Mouse (Mus musculus): Measurements from ENCODE around the gene Vps45. TPM values are rescaled to one million over a fixed set of nuclear protein-coding genes. Genes with fewer than 3 reads are reported as not detected.

Vps45 gene
- total RNA-seq, 2 experiments from 2014 or later, result 41.1 to 47.8 TPM

Other genes starting within 250 kb of the Vps45 start
- gene Rprd2, start 239.6 kb downstream of the Vps45 start, total RNA-seq (2021), result 10 to 100 TPM; 60.4 to 63.5 TPM
- 10 to 100 TPM; 28.8 to 30.7 TPM for gene Prpf3, start 202.6 kb downstream of the Vps45 start, total RNA-seq (2021)
- gene Mrps21, start 186.9 kb downstream of the Vps45 start, total RNA-seq (2021), result 100 to 1,000 TPM; 134 to 162 TPM
- gene Ciart, start 176.2 kb downstream of the Vps45 start, total RNA-seq (2021), result 10 to 100 TPM; 10.1 to 10.9 TPM
- gene BC028528, start 166.5 kb downstream of the Vps45 start, total RNA-seq (2021), result 1 to 10 TPM; 6.4 to 9.6 TPM
- gene Aph1a, start 164.5 kb downstream of the Vps45 start, total RNA-seq (2021), result 10 to 100 TPM; 76.1 to 83.5 TPM
- gene Car14, start 153.8 kb downstream of the Vps45 start, total RNA-seq (2021), result 10 to 100 TPM in 1 of 2 experiments, 1 to 10 TPM in 1; 6.8 to 11.9 TPM
- gene Anp32e, start 129.2 kb downstream of the Vps45 start, total RNA-seq (2021), result 100 to 1,000 TPM; 101 TPM
- 10 to 100 TPM; 43.7 to 44.5 TPM for gene Plekho1, start 62.5 kb downstream of the Vps45 start, total RNA-seq (2021)
- 10 to 100 TPM; 27.4 to 31.0 TPM for gene Otud7b, start 46.1 kb upstream of the Vps45 start, total RNA-seq (2021)
- 1 to 10 TPM; 5.8 to 7.8 TPM for gene Mtmr11, start 103.5 kb upstream of the Vps45 start, total RNA-seq (2021)
- gene Sf3b4, start 113.9 kb upstream of the Vps45 start, total RNA-seq (2021), result 10 to 100 TPM; 48.6 to 52.4 TPM
- 100 to 1,000 TPM; 360 to 375 TPM for gene Sv2a, start 122.7 kb upstream of the Vps45 start, total RNA-seq (2021)
- gene Bola1, start 161.2 kb upstream of the Vps45 start, total RNA-seq (2021), result 10 to 100 TPM; 16.1 to 21.2 TPM
- gene Hist2h2ab, start 161.4 kb upstream of the Vps45 start, total RNA-seq (2021), result 10 to 100 TPM in 1 of 2 experiments, 1 to 10 TPM in 1; 9.4 to 10.4 TPM
- gene Hist2h2ac, start 162.4 kb upstream of the Vps45 start, total RNA-seq (2021), result 10 to 100 TPM; 28.2 to 31.3 TPM
- gene Hist2h2be, start 162.7 kb upstream of the Vps45 start, total RNA-seq (2021), result 1 to 10 TPM; 4.0 to 4.8 TPM
- gene Hist2h3c2, start 180.7 kb upstream of the Vps45 start, total RNA-seq (2021), result 10 to 100 TPM; 11.3 to 14.7 TPM
- 100 to 1,000 TPM; 248 to 267 TPM for gene Hist2h2aa2, start 181.8 kb upstream of the Vps45 start, total RNA-seq (2021)
- 1 to 10 TPM; 6.7 to 8.0 TPM for gene Hist2h2aa1, start 187.0 kb upstream of the Vps45 start, total RNA-seq (2021)
- not detected for gene Hist2h3c1, start 188.2 kb upstream of the Vps45 start, total RNA-seq (2021)
- gene Hist2h4, start 204.8 kb upstream of the Vps45 start, total RNA-seq (2021), result 10 to 100 TPM; 25.2 to 29.8 TPM
- gene Hist2h3b, start 210.2 kb upstream of the Vps45 start, total RNA-seq (2021), result 100 to 1,000 TPM in 1 of 2 experiments, 10 to 100 TPM in 1; 73.5 to 102 TPM
- gene Hist2h2bb, start 211.3 kb upstream of the Vps45 start, total RNA-seq (2021), result 100 to 1,000 TPM; 133 to 147 TPM
- 1 to 10 TPM; 2.3 to 2.5 TPM for gene Fcgr1, start 235.5 kb upstream of the Vps45 start, total RNA-seq (2021)

Data from layer of hippocampus, postnatal 14 days (tissue).